Mouse (Mus musculus) ES-E14 (cell line): Measurements from ENCODE around the gene Zkscan16. TPM values are rescaled to one million over a fixed set of nuclear protein-coding genes. Genes with fewer than 3 reads are reported as not detected.

Experiments used
- DNase-seq: peaks from one replicate; pipeline ENCODE4 v3.0.0-alpha.2; 2013; ENCODE audit warnings: low read depth, low spot score
- H3K27ac ChIP-seq: 2 replicates; pipeline ENCODE4 v1.5.1; 2012; ENCODE audit warnings: low read depth, mild to moderate bottlenecking, low read length, moderate library complexity, mixed read lengths; ENCODE audit not compliant: poor library complexity, insufficient read depth, severe bottlenecking
- H3K36me3 ChIP-seq: 2 replicates; pipeline ENCODE4 v1.6.1; 2012; ENCODE audit warnings: mild to moderate bottlenecking, low read length, moderate library complexity, mixed read lengths; ENCODE audit not compliant: control insufficient read depth, poor library complexity, insufficient read depth, severe bottlenecking
- H3K4me1 ChIP-seq, 2 experiments: fragments of 150-350 bp in 1 of 2; sonication (generic) in 1 of 2; 2 replicates each; pipeline ENCODE4 v1.6.1; 2012; ENCODE audit warnings: low read length in 2 of 2, mild to moderate bottlenecking in 1 of 2, mixed read lengths in 1 of 2; ENCODE audit not compliant: control insufficient read depth in 2 of 2, insufficient read depth in 2 of 2, poor library complexity in 1 of 2
- H3K4me3 ChIP-seq, 2 experiments: fragments of 150-350 bp in 1 of 2; sonication (generic) in 1 of 2; 2 replicates each; pipeline ENCODE4 v1.5.1; 2012; ENCODE audit warnings: low read length in 2 of 2, low read depth in 1 of 2, mild to moderate bottlenecking in 1 of 2, mixed read lengths in 1 of 2; ENCODE audit not compliant: insufficient read depth in 1 of 2, poor library complexity in 1 of 2, severe bottlenecking in 1 of 2
- H3K9ac ChIP-seq: 2 replicates; pipeline ENCODE4 v1.6.1; 2012; ENCODE audit warnings: low read depth, mild to moderate bottlenecking, low read length, mixed read lengths; ENCODE audit not compliant: poor library complexity, insufficient read depth, severe bottlenecking
- H3K9me3 ChIP-seq: fragments of 150-350 bp; sonication (generic); 2 replicates; pipeline ENCODE4 v1.6.1; 2012; ENCODE audit warnings: low read depth, mild to moderate bottlenecking, low read length; ENCODE audit not compliant: control insufficient read depth, insufficient read depth
- CHD2 ChIP-seq: IDR thresholded peaks from 2 replicates; pipeline ENCODE4 v1.6.1; 2014; ENCODE audit warnings: mild to moderate bottlenecking, low read depth, low read length, inconsistent platforms
- HCFC1 ChIP-seq: IDR thresholded peaks from 2 replicates; pipeline ENCODE4 v1.6.1; 2012; ENCODE audit warnings: low read length, inconsistent platforms, borderline replicate concordance; ENCODE audit not compliant: insufficient read depth
- MAFK ChIP-seq: IDR thresholded peaks from 2 replicates; pipeline ENCODE4 v1.6.1; 2014; ENCODE audit warnings: mild to moderate bottlenecking, low read depth, low read length, inconsistent platforms; ENCODE audit not compliant: insufficient read depth
- ZC3H11A ChIP-seq: IDR thresholded peaks from 2 replicates; pipeline ENCODE4 v1.6.1; 2012; ENCODE audit warnings: low read depth, mild to moderate bottlenecking, inconsistent platforms, low read length, borderline replicate concordance
- ZNF384 ChIP-seq: IDR thresholded peaks from 2 replicates; pipeline ENCODE4 v1.6.1; 2012; ENCODE audit warnings: low read depth, low read length, inconsistent platforms
- in situ Hi-C, 2 experiments: fragments of 600-800 bp; cut with MboI; formaldehyde crosslinking; loops; one replicate each; pipeline ENCODE4 v1.15.1; 2025; ENCODE audit warnings: low sequenced_read_pairs in 2 of 2, inconsistent platforms in 1 of 2; ENCODE audit not compliant: unreplicated experiment in 2 of 2
- total RNA-seq: library from RNA; depleted of rRNA; stranded (reverse); fragments of 300-350 nt; gene quantifications from 2 replicates; pipeline ENCODE4 v1.2.3, GENCODE M21; 2012

The Zkscan16 gene
- total RNA-seq, 1 experiment, result 0.80 TPM

GRCm38 (mm10) chr4:58994762-58995161, 51.3 kb downstream of the Zkscan16 start, which contains the start of gene Dnajc25:
Gene Dnajc25, plus strand, starts transcription at chr4:58995062.
- Histone ChIP-seq H3K4me1 (peaks cover 2 to 6% of the 10 kb centered on the region in 2 experiments; a peak in 1 of 4 replicates), H3K4me3 (no peak within 1 kb of the TSS), H3K27ac (no peak within 1 kb of the TSS), H3K9me3 (no peaks in the 10 kb centered on the region), H3K36me3 (no peaks in the 10 kb centered on the region), H3K9ac (no peak within 1 kb of the TSS)
- TF ChIP-seq CHD2 (no peak), ZNF384 (no peak), HCFC1 (no peak), MAFK (no peak), ZC3H11A (no peak)
- in situ Hi-C loops, result no loop called here
- no peak for DNase-seq

- Histone ChIP-seq H3K4me3 (no peak overlapping the region), H3K36me3 (no peaks in the 10 kb centered on the region), H3K27ac (no peak overlapping the region), H3K9me3 (no peaks in the 10 kb centered on the region), H3K9ac (no peak overlapping the region), H3K4me1 (peaks cover 2 to 6% of the 10 kb centered on the region in 2 experiments; a peak in 1 of 4 replicates)
- in situ Hi-C loops, result no loop called here
- DNase-seq, result no peak
- TF ChIP-seq MAFK (no peak), ZC3H11A (no peak), HCFC1 (no peak), ZNF384 (no peak), CHD2 (no peak)
Observed at GRCm38 (mm10) chr4:58995251-58995693, 51.8 kb downstream of the Zkscan16 start.

- H3K27ac ChIP-seq, result no peak overlapping the region
- H3K9me3 ChIP-seq, result no peaks in the 10 kb centered on the region
- no peak for TF ChIP-seq HCFC1
- no peak for TF ChIP-seq ZNF384
- TF ChIP-seq MAFK, result no peak
- TF ChIP-seq ZC3H11A, result no peak
- TF ChIP-seq CHD2, result no peak
- H3K9ac ChIP-seq, result no peak overlapping the region
- H3K4me1 ChIP-seq, result peaks cover 2 to 6% of the 10 kb centered on the region in 2 experiments; a peak in 1 of 4 replicates
- H3K36me3 ChIP-seq, result no peaks in the 10 kb centered on the region
- no peak for DNase-seq
- in situ Hi-C loops, result no loop called here
- no peak overlapping the region for H3K4me3 ChIP-seq
Observed at GRCm38 (mm10) chr4:58997081-58997480, 53.7 kb downstream of the Zkscan16 start.

GRCm38 (mm10) chr4:58998688-58999087, 55.3 kb downstream of the Zkscan16 start:
- Histone ChIP-seq H3K9me3 (no peaks in the 10 kb centered on the region), H3K9ac (no peak overlapping the region), H3K4me3 (no peak overlapping the region), H3K36me3 (no peaks in the 10 kb centered on the region), H3K4me1 (peaks cover 4 to 6% of the 10 kb centered on the region in 2 experiments; a peak in 1 of 4 replicates), H3K27ac (no peak overlapping the region)
- no peak for TF ChIP-seq HCFC1
- no peak for TF ChIP-seq ZNF384
- no peak for TF ChIP-seq CHD2
- TF ChIP-seq MAFK, result no peak
- TF ChIP-seq ZC3H11A, result no peak
- no peak for DNase-seq
- in situ Hi-C loops, result no loop called here

GRCm38 (mm10) chr4:58999686-59000085, 56.3 kb downstream of the Zkscan16 start:
- DNase-seq, result no peak
- in situ Hi-C loops, result no loop called here
- Histone ChIP-seq H3K4me3 (no peak overlapping the region), H3K36me3 (no peaks in the 10 kb centered on the region), H3K27ac (no peak overlapping the region), H3K9me3 (no peaks in the 10 kb centered on the region), H3K9ac (no peak overlapping the region), H3K4me1 (peaks cover 5% of the 10 kb centered on the region in 2 experiments; a peak in 1 of 4 replicates)
- TF ChIP-seq HCFC1 (no peak), ZC3H11A (peak; percentile 32; the same call in 1 of the 2 replicates)
